Mouse (Mus musculus) heart, embryonic 13.5 days (tissue): ENCODE data around the gene Ndufb5. TPM values are rescaled to one million over a fixed set of nuclear protein-coding genes. Genes with fewer than 3 reads are reported as not detected.
"Not testable (repeated sequence)": the region's sequence is repeated elsewhere in the genome, so short reads cannot be mapped to it uniquely, and the experiment has no call there.

Experiments
- ATAC-seq: fragments of 200-750 bp; cut with Nextera tagmentation; 2 replicates; pipeline ENCODE4 v1.8.0; 2017; ENCODE audit warnings: moderate TSS enrichment; ENCODE audit not compliant: insufficient number of reproducible peaks, low FRiP score, low TSS enrichment; ENCODE audit errors: extremely low read depth
- H3K27ac ChIP-seq: fragments of 300-500 bp; sonication (generic); replicated peaks from 2 replicates; pipeline ENCODE4 v1.5.1; 2015; ENCODE audit warnings: moderate library complexity, mild to moderate bottlenecking, inconsistent platforms
- H3K27me3 ChIP-seq: fragments of 300-500 bp; sonication (generic); replicated peaks from 2 replicates; pipeline ENCODE4 v1.6.1; 2015; ENCODE audit warnings: mild to moderate bottlenecking, inconsistent platforms
- H3K36me3 ChIP-seq: fragments of 300-500 bp; sonication (generic); 2 replicates; pipeline ENCODE4 v1.6.1; 2015; ENCODE audit warnings: mild to moderate bottlenecking, inconsistent platforms
- H3K4me1 ChIP-seq: fragments of 300-500 bp; sonication (generic); 2 replicates; pipeline ENCODE4 v1.6.1; 2015; ENCODE audit warnings: inconsistent platforms
- H3K4me2 ChIP-seq: fragments of 300-500 bp; sonication (generic); 2 replicates; pipeline ENCODE4 v1.6.1; 2015; ENCODE audit warnings: inconsistent platforms, mild to moderate bottlenecking, moderate library complexity
- H3K4me3 ChIP-seq: fragments of 300-500 bp; sonication (generic); 2 replicates; pipeline ENCODE4 v1.5.1; 2015; ENCODE audit warnings: moderate library complexity, mild to moderate bottlenecking, inconsistent platforms
- H3K9ac ChIP-seq: fragments of 300-500 bp; sonication (generic); 2 replicates; pipeline ENCODE4 v1.6.1; 2015; ENCODE audit warnings: inconsistent platforms, mild to moderate bottlenecking, moderate library complexity
- H3K9me3 ChIP-seq: fragments of 300-500 bp; sonication (generic); 2 replicates; pipeline ENCODE4 v1.6.1; 2016; ENCODE audit warnings: inconsistent platforms
- WGBS: fragments of 180-500 bp; shearing (Covaris S2); methylation state at CpG from one replicate; pipeline ENCODE4 v1.1.7; 2015; ENCODE audit warnings: mixed read lengths; 5-methylcytosine and 5-hydroxymethylcytosine counted together
- polyA plus RNA-seq: library from polyadenylated mRNA; unstranded; fragments of >200 nt; fragmentation: Nextera tagmentation; extraction: Ambion mirVana; gene quantifications from 2 replicates; pipeline ENCODE4 v1.2.1, GENCODE M21; 2015

Gene Ndufb5
- polyA plus RNA-seq, 1 experiment from 2014 or later, result 490 TPM

- ATAC-seq, result peak; percentile 29; the same call in 1 of the 2 replicates
- H3K9me3 ChIP-seq, result no peaks in the 10 kb centered on the region
- peaks cover 34% of the 10 kb centered on the region for H3K4me1 ChIP-seq
- WGBS, result under 1% methylated on average over 28 of the region's 31 CpGs
- peaks cover 59% of the 10 kb centered on the region for H3K36me3 ChIP-seq
- peak within 1 kb of the TSS; percentile 94 for H3K27ac ChIP-seq
- H3K4me2 ChIP-seq, result peak within 1 kb of the TSS; percentile 85
- H3K4me3 ChIP-seq, result peak within 1 kb of the TSS; percentile 96
- peak within 1 kb of the TSS; percentile 95 for H3K9ac ChIP-seq
- H3K27me3 ChIP-seq, result no peaks in the 10 kb centered on the region
Observed at GRCm38 (mm10) chr3:32737172-32737655, 424 bp downstream of the Ndufb5 start, which contains the start of gene Mrpl47. TSS of gene Mrpl47 (minus strand) at chr3:32737605.

GRCm38 (mm10) chr3:32738549-32738948 is 1.8 kb downstream of the Ndufb5 start:
- ATAC-seq, result no peak
- WGBS, result 86% methylated on average over 5 of the region's 5 CpGs
- peaks cover 34% of the 10 kb centered on the region for H3K4me1 ChIP-seq
- H3K36me3 ChIP-seq, result peaks cover 60% of the 10 kb centered on the region
- no peak overlapping the region for H3K27ac ChIP-seq
- no peaks in the 10 kb centered on the region for H3K27me3 ChIP-seq
- no peaks in the 10 kb centered on the region for H3K9me3 ChIP-seq
- no peak overlapping the region for H3K9ac ChIP-seq
- peak overlapping the region; percentile 96; the same call in 1 of the 2 replicates for H3K4me3 ChIP-seq
- H3K4me2 ChIP-seq, result peak overlapping the region; percentile 85

GRCm38 (mm10) chr3:32742276-32742780 is 5.5 kb downstream of the Ndufb5 start:
- no peak overlapping the region for H3K27ac ChIP-seq
- WGBS, result 84% methylated on average over 2 of the region's 2 CpGs
- H3K4me3 ChIP-seq, result no peak overlapping the region
- H3K4me1 ChIP-seq, result peaks cover 25% of the 10 kb centered on the region
- peaks cover 84% of the 10 kb centered on the region for H3K36me3 ChIP-seq
- ATAC-seq, result no peak
- no peaks in the 10 kb centered on the region for H3K27me3 ChIP-seq
- peaks cover 5% of the 10 kb centered on the region; the same call in 1 of the 2 replicates for H3K9me3 ChIP-seq
- H3K4me2 ChIP-seq, result no peak overlapping the region
- H3K9ac ChIP-seq, result no peak overlapping the region

GRCm38 (mm10) chr3:32745001-32745400 is 8.2 kb downstream of the Ndufb5 start:
- Histone ChIP-seq H3K9me3 (peaks cover 5% of the 10 kb centered on the region; the same call in 1 of the 2 replicates), H3K9ac (no peak overlapping the region), H3K27me3 (no peaks in the 10 kb centered on the region), H3K4me1 (no peaks in the 10 kb centered on the region), H3K4me2 (no peak overlapping the region), H3K27ac (no peak overlapping the region), H3K4me3 (no peak overlapping the region), H3K36me3 (peaks cover 89% of the 10 kb centered on the region)
- ATAC-seq, result no peak
- 86% methylated on average over 6 of the region's 6 CpGs for WGBS

- peaks cover 89% of the 10 kb centered on the region for H3K36me3 ChIP-seq
- not testable (repeated sequence) for H3K9me3 ChIP-seq, H3K4me3 ChIP-seq, H3K27me3 ChIP-seq, H3K9ac ChIP-seq, H3K4me1 ChIP-seq, H3K4me2 ChIP-seq, ATAC-seq, H3K27ac ChIP-seq
Observed at GRCm38 (mm10) chr3:32745426-32745825, 8.6 kb downstream of the Ndufb5 start.

GRCm38 (mm10) chr3:32748384-32748783 is 11.6 kb downstream of the Ndufb5 start:
- Histone ChIP-seq H3K36me3 (peaks cover 91% of the 10 kb centered on the region), H3K27me3 (no peaks in the 10 kb centered on the region), H3K4me1 (no peaks in the 10 kb centered on the region), H3K4me3 (no peak overlapping the region), H3K9me3 (peaks cover 5% of the 10 kb centered on the region; the same call in 1 of the 2 replicates), H3K4me2 (no peak overlapping the region), H3K27ac (no peak overlapping the region), H3K9ac (no peak overlapping the region)
- WGBS, result 80% methylated on average over 9 of the region's 9 CpGs
- ATAC-seq, result no peak

- 85% methylated on average over 4 of the region's 4 CpGs for WGBS
- H3K4me2 ChIP-seq, result no peak overlapping the region
- H3K9ac ChIP-seq, result no peak overlapping the region
- H3K27ac ChIP-seq, result no peak overlapping the region
- ATAC-seq, result no peak
- H3K27me3 ChIP-seq, result no peaks in the 10 kb centered on the region
- peaks cover 89% of the 10 kb centered on the region for H3K36me3 ChIP-seq
- H3K9me3 ChIP-seq, result peaks cover 5% of the 10 kb centered on the region; the same call in 1 of the 2 replicates
- no peak overlapping the region for H3K4me3 ChIP-seq
- peaks cover 13% of the 10 kb centered on the region for H3K4me1 ChIP-seq
Observed at GRCm38 (mm10) chr3:32749820-32750579, 13.2 kb downstream of the Ndufb5 start.

- Histone ChIP-seq H3K36me3 (peaks cover 64% of the 10 kb centered on the region), H3K4me1 (peaks cover 13% of the 10 kb centered on the region), H3K9ac (no peak overlapping the region), H3K4me3 (no peak overlapping the region), H3K4me2 (no peak overlapping the region), H3K9me3 (no peaks in the 10 kb centered on the region), H3K27ac (peak overlapping the region; percentile 33), H3K27me3 (no peaks in the 10 kb centered on the region)
- 62% methylated on average over 3 of the region's 3 CpGs for WGBS
- no peak for ATAC-seq
Observed at GRCm38 (mm10) chr3:32754384-32754915, 17.7 kb downstream of the Ndufb5 start.

- H3K4me1 ChIP-seq, result peaks cover 7% of the 10 kb centered on the region; the same call in 1 of the 2 replicates
- H3K9me3 ChIP-seq, result no peaks in the 10 kb centered on the region
- no peaks in the 10 kb centered on the region for H3K27me3 ChIP-seq
- H3K27ac ChIP-seq, result no peak overlapping the region
- 73% methylated on average over 5 of the region's 5 CpGs for WGBS
- H3K9ac ChIP-seq, result no peak overlapping the region
- peaks cover 21% of the 10 kb centered on the region for H3K36me3 ChIP-seq
- no peak overlapping the region for H3K4me2 ChIP-seq
- H3K4me3 ChIP-seq, result no peak overlapping the region
- no peak for ATAC-seq
Observed at GRCm38 (mm10) chr3:32759212-32759611, 22.4 kb downstream of the Ndufb5 start.

- Histone ChIP-seq H3K27ac (no peak overlapping the region), H3K4me1 (no peaks in the 10 kb centered on the region), H3K36me3 (0 out of 2 replicates have a peak, but pooled peaks cover under 1% of the 10 kb centered on the region), H3K4me3 (no peak overlapping the region), H3K9ac (no peak overlapping the region), H3K4me2 (no peak overlapping the region), H3K27me3 (no peaks in the 10 kb centered on the region), H3K9me3 (no peaks in the 10 kb centered on the region)
- no peak for ATAC-seq
- WGBS, result 65% methylated on average over 8 of the region's 8 CpGs
Observed at GRCm38 (mm10) chr3:32762962-32763361, 26.2 kb downstream of the Ndufb5 start.

GRCm38 (mm10) chr3:32763902-32764301 is 27.1 kb downstream of the Ndufb5 start:
- Histone ChIP-seq H3K4me2 (no peak overlapping the region), H3K27me3 (no peaks in the 10 kb centered on the region), H3K4me1 (no peaks in the 10 kb centered on the region), H3K9ac (no peak overlapping the region), H3K36me3 (no peaks in the 10 kb centered on the region), H3K4me3 (no peak overlapping the region), H3K27ac (no peak overlapping the region), H3K9me3 (no peaks in the 10 kb centered on the region)
- no peak for ATAC-seq
- 42% methylated on average over 7 of the region's 7 CpGs for WGBS
